Mouse (Mus musculus): Measurements from ENCODE around the gene Ifi27l2a. TPM values are rescaled to one million over a fixed set of nuclear protein-coding genes. Genes with fewer than 3 reads are reported as not detected.

The Ifi27l2a gene
- polyA plus RNA-seq, 1 experiment from 2014 or later, result 3.1 TPM

DNA sequence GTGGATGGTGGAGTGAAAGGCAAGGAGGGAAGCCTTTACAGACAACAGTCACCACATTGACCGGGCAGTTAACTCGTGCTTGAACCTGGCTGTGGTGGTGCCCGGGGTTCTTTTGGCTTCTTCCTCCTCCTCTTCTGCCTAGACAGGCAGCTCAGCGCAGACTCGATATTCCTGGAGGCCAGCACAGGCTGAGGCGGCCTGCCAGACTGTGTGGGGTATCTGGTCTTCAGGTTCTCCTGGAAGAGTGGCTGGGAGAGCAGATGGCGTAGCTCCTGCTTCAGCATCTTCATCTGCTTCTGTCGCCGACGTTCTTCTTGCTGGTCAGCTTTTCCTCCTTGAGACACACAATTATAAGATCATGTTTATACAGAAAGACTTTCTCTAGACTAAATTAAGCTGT is 35.3 kb downstream of the Ifi27l2a start:
- no peak for ATAC-seq (replicated peaks)
- no peak overlapping the region for H3K4me2 ChIP-seq (replicated peaks)
- no peak overlapping the region for H3K4me3 ChIP-seq
- H3K9me3 ChIP-seq, result no peaks in the 10 kb centered on the region
- H3K36me3 ChIP-seq, result peaks cover 90% of the 10 kb centered on the region
- WGBS, result 94% methylated on average over 10 of the region's 10 CpGs
- H3K9ac ChIP-seq (replicated peaks), result no peak overlapping the region
- H3K27me3 ChIP-seq, result no peaks in the 10 kb centered on the region
- H3K4me1 ChIP-seq, result no peaks in the 10 kb centered on the region
- no peak overlapping the region for H3K27ac ChIP-seq (replicated peaks)

DNA sequence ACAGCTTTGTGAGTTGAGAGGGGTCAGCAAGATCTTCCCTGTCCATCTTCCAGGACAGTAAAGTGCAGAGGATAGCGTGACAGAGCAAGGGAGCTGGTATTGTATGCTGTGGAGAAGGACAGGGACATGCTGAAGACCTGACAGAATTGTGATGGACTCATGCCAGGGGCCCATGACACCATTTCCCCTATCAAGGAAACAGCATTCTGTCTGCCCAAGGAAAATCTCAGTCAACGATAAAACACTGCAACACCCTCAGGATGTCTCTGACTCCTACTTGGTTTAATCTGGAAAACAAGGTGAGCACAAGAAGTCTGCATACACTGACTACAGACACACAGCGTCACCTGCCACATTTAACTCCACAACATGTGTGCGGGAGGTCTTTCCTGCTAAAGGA is 35.8 kb downstream of the Ifi27l2a start, which contains the start of gene 9330161L09Rik:
Gene 9330161L09Rik (minus strand): TSS at position 101 of the 400 bp plus-strand sequence.
- Histone ChIP-seq H3K27me3 (no peaks in the 10 kb centered on the region), H3K36me3 (peaks cover 85% of the 10 kb centered on the region), H3K9ac (replicated peaks) (no peak within 1 kb of the TSS), H3K9me3 (no peaks in the 10 kb centered on the region), H3K4me2 (replicated peaks) (no peak within 1 kb of the TSS), H3K4me1 (no peaks in the 10 kb centered on the region), H3K4me3 (no peak within 1 kb of the TSS), H3K27ac (replicated peaks) (no peak within 1 kb of the TSS)
- no peak for ATAC-seq (replicated peaks)
- WGBS, result 97% methylated on average over 4 of the region's 4 CpGs

DNA sequence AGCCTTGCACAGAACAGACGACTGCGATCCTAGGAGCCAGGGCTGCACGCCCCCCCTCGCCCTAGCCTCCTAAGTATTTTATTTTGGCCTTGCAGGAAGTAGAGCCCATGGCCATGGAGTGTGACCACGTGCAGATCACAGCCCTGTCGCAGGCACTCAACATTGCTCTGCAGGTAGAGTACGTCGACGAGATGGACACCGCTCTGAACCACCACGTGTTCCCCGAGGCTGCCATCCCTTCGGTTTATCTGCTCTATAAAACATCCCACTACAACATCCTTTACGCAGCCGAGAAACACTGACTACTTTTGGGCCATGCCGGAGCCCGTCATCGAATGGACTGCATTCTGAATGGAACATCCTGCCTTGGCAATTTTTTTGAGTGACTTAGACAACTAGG is 39.3 kb downstream of the Ifi27l2a start:
- no peaks in the 10 kb centered on the region for H3K27me3 ChIP-seq
- H3K4me3 ChIP-seq, result no peak overlapping the region
- H3K9ac ChIP-seq (replicated peaks), result no peak overlapping the region
- H3K27ac ChIP-seq (replicated peaks), result no peak overlapping the region
- no peak for ATAC-seq (replicated peaks)
- H3K4me2 ChIP-seq (replicated peaks), result no peak overlapping the region
- WGBS, result 90% methylated on average over 18 of the region's 18 CpGs
- peaks cover 58% of the 10 kb centered on the region for H3K36me3 ChIP-seq
- no peaks in the 10 kb centered on the region for H3K9me3 ChIP-seq
- no peaks in the 10 kb centered on the region for H3K4me1 ChIP-seq

DNA sequence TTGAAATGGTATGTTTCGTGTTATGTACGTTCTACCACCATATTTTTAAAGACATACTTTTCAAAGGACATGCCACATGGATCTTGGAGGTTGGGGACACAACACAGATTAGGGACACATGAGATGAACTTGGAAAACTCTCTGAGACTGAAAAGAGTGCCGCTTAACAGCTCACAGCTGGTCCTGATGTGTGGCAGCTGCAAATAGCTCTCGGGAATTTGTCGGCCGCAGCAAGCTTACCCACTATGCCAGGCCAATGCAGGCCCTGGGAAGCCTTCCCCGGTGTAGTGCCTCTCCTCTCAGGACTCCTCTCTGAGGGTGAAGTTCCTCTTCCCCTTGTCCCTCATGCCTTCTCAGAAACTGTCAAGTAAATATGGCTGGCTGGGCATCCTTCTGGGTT is 46.7 kb downstream of the Ifi27l2a start:
- H3K27ac ChIP-seq (replicated peaks), result no peak overlapping the region
- no peaks in the 10 kb centered on the region for H3K4me1 ChIP-seq
- no peaks in the 10 kb centered on the region for H3K9me3 ChIP-seq
- H3K27me3 ChIP-seq, result no peaks in the 10 kb centered on the region
- 0 out of 2 replicates have a peak, but pooled peaks cover 2% of the 10 kb centered on the region for H3K36me3 ChIP-seq
- 87% methylated on average over 7 of the region's 7 CpGs for WGBS
- ATAC-seq (replicated peaks), result no peak
- no peak overlapping the region for H3K4me3 ChIP-seq
- no peak overlapping the region for H3K4me2 ChIP-seq (replicated peaks)
- H3K9ac ChIP-seq (replicated peaks), result no peak overlapping the region

DNA sequence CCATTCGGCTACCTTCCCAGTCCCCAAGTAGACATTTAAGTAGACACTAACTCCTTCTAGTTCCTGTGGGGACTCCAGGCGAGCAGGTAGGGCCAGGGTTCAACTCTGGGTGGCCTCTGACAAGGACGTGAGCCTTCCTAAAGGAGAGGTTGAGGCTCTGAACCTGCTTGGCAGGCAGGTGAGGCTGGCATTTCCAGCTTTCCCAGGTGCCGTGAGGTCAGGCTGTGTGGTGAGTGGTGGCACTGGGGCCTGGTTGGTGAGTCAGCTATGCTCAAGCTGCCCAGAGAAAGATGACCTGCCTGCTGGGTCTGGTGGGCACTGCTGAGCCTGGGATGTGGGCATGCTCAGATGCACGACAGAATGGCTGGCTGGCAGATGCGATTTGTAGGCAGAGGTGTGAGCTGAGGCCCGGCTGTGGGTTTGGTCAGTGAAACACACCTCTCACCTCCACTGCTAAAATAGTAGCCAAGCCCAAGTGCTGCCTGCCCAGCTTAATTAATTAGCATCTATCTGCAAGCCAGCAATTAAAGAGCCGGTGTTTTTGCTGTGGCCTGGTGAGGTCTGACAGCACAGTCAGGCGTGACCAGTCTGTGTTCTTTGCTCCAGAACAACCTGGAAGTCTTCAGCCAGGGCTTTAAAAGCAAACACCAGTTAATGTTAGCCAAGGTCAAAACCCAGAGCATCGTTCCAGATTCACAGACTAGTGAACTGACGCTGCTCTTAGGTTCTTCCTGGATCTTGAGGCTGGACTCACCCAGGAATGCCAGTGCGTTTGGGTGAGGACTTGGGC is 47.8 kb downstream of the Ifi27l2a start:
- Histone ChIP-seq H3K27ac (replicated peaks) (no peak overlapping the region), H3K9me3 (no peaks in the 10 kb centered on the region), H3K27me3 (no peaks in the 10 kb centered on the region), H3K9ac (replicated peaks) (no peak overlapping the region), H3K4me1 (no peaks in the 10 kb centered on the region), H3K4me2 (replicated peaks) (no peak overlapping the region), H3K36me3 (0 out of 2 replicates have a peak, but pooled peaks cover 2% of the 10 kb centered on the region), H3K4me3 (no peak overlapping the region)
- ATAC-seq (replicated peaks), result no peak
- WGBS, result 78% methylated on average over 12 of the region's 12 CpGs

DNA sequence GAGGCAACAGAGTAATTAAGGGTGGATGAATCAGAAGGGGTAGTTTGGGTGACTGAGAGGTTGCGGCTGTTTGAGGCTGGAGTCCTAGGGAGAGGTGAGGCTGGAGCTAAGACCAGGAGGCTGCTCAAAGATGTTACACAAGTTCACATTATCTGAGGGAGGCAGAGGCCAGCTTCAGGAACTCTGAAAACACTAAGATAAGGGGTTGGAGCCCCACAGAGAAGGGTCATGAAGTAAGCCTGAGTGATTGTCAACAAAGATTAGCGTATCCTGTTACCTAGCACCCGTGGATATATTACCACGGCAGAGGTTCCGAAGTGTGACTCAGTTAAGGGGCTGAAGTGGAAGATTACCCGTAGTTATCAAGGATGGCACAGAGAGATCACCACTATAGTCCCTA is 50.0 kb downstream of the Ifi27l2a start:
- no peak overlapping the region for H3K4me2 ChIP-seq (replicated peaks)
- no peaks in the 10 kb centered on the region for H3K9me3 ChIP-seq
- H3K9ac ChIP-seq (replicated peaks), result no peak overlapping the region
- no peak for ATAC-seq (replicated peaks)
- peaks cover 12% of the 10 kb centered on the region for H3K4me1 ChIP-seq
- no peak overlapping the region for H3K4me3 ChIP-seq
- no peaks in the 10 kb centered on the region for H3K27me3 ChIP-seq
- WGBS, result 91% methylated on average over 6 of the region's 6 CpGs
- H3K27ac ChIP-seq (replicated peaks), result no peak overlapping the region
- H3K36me3 ChIP-seq, result no peaks in the 10 kb centered on the region

Other genes starting within 250 kb of the Ifi27l2a start
- 0.23 and 0.25 TPM in 2 replicates for gene Prima1, start 201.5 kb downstream of the Ifi27l2a start, polyA plus RNA-seq (2015; fragmentation: Nextera tagmentation; extraction: Ambion mirVana)
- gene Fam181a, start 132.7 kb downstream of the Ifi27l2a start, polyA plus RNA-seq (2015; fragmentation: Nextera tagmentation; extraction: Ambion mirVana), result 4.0 TPM in 2 replicates
- 0.55 and 0.74 TPM in 2 replicates for gene Asb2, start 87.7 kb downstream of the Ifi27l2a start, polyA plus RNA-seq (2015; fragmentation: Nextera tagmentation; extraction: Ambion mirVana)
- 19.2 and 21.9 TPM in 2 replicates for gene Otub2, start 55.0 kb downstream of the Ifi27l2a start, polyA plus RNA-seq (2015; fragmentation: Nextera tagmentation; extraction: Ambion mirVana)
- gene 9330161L09Rik, start 35.9 kb downstream of the Ifi27l2a start, polyA plus RNA-seq (2015; fragmentation: Nextera tagmentation; extraction: Ambion mirVana), result 0.69 and 1.1 TPM in 2 replicates
- gene Ddx24, start 17.9 kb downstream of the Ifi27l2a start, polyA plus RNA-seq (2015; fragmentation: Nextera tagmentation; extraction: Ambion mirVana), result 147 and 153 TPM in 2 replicates
- gene Ifi27, start 9.5 kb downstream of the Ifi27l2a start, polyA plus RNA-seq (2015; fragmentation: Nextera tagmentation; extraction: Ambion mirVana), result 6.7 and 8.0 TPM in 2 replicates
- gene Ifi27l2b, start 13.5 kb upstream of the Ifi27l2a start, polyA plus RNA-seq (2015; fragmentation: Nextera tagmentation; extraction: Ambion mirVana), result not detected in 2 replicates
- 1.8 and 1.9 TPM in 2 replicates for gene Ppp4r4, start 88.6 kb upstream of the Ifi27l2a start, polyA plus RNA-seq (2015; fragmentation: Nextera tagmentation; extraction: Ambion mirVana)
- 0.05 TPM in 1 of 2 replicates, not detected in the other for gene Serpina10, start 187.8 kb upstream of the Ifi27l2a start, polyA plus RNA-seq (2015; fragmentation: Nextera tagmentation; extraction: Ambion mirVana)
- 0.49 TPM in 1 of 2 replicates, not detected in the other for gene Serpina6, start 213.5 kb upstream of the Ifi27l2a start, polyA plus RNA-seq (2015; fragmentation: Nextera tagmentation; extraction: Ambion mirVana)
- not detected in 2 replicates for gene Serpina16, start 232.5 kb upstream of the Ifi27l2a start, polyA plus RNA-seq (2015; fragmentation: Nextera tagmentation; extraction: Ambion mirVana)

All from forebrain, embryonic 15.5 days (tissue).